Mouse (Mus musculus) adrenal gland, adult (tissue): ENCODE results near the gene Tbc1d15.

ENCODE experiments used
- DNase-seq, 2 experiments: peaks; one replicate each; pipeline ENCODE4 v3.0.0; 2022 to 2023; ENCODE audit warnings: low spot score in 1 of 2; ENCODE audit not compliant: inconsistent age in 2 of 2

The Tbc1d15 gene

GRCm38 (mm10) chr10:115169410-115169809 is 81.9 kb downstream of the Tbc1d15 start:
- DNase-seq: no peak

GRCm38 (mm10) chr10:115160289-115160688 is 91.0 kb downstream of the Tbc1d15 start:
- DNase-seq: no peak
